Mouse (Mus musculus): ENCODE data around the gene Plb1. TPM values are rescaled to one million over a fixed set of nuclear protein-coding genes. Genes with fewer than 3 reads are reported as not detected.

Gene Plb1
- polyA plus RNA-seq, 1 experiment from 2014 or later = 1.4 TPM

DNA sequence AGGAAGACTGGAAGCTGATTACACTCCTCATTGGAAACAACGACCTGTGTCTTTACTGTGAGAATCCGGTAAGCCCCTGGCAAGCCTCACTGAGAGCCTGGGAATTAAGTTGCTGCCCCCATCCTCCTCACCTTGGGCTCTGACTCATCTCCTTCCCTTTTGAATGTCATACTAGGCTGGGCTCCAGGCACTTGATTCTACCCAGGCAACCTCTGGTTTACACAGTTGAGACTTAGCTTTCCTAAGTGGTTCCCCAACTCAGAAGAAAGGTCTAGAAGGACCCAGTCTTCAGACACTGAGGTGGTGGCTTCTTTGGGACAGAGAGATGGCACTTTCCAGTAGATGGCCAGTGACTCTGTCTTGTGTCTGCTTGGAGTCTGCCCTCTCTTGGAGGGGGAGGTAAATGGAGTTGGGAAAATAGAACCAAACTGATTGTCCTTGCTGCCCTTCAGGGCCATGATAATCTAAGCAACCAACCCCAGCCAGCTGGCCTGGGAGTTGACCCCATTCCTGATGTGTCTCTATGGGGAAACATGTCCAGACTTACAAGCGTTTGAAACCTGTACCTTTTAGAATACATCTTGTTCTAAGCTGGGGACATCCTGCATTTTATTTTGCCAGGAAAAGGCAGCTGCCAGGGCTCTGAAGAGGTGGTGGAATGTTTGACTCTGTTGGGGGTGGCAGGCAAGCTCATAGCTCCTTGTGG is 118.2 kb downstream of the Plb1 start:
- H3K4me3 ChIP-seq (replicated peaks; ENCODE audit: low read length) = no peak overlapping the region
- no peak overlapping the region for H3K9ac ChIP-seq (ENCODE audit: low read length)
- H3K27me3 ChIP-seq (ENCODE audit: control insufficient read depth, insufficient read depth, low read length) = no peaks in the 10 kb centered on the region
- ATAC-seq (ENCODE audit: insufficient read depth, low FRiP score) = no peak
- H3K27ac ChIP-seq (ENCODE audit: low read length) = peak overlapping the region; percentile 81
- peaks cover 36% of the 10 kb centered on the region for H3K4me1 ChIP-seq (ENCODE audit: control insufficient read depth, insufficient read depth, low read length)
- H3K4me2 ChIP-seq (ENCODE audit: low read depth, low read length) = no peak overlapping the region
- no peaks in the 10 kb centered on the region for H3K36me3 ChIP-seq (ENCODE audit: control insufficient read depth, insufficient read depth, low read length)
- no peaks in the 10 kb centered on the region for H3K9me3 ChIP-seq (replicated peaks; ENCODE audit: control insufficient read depth, low read length)
- WGBS = 68% methylated on average over 3 of the region's 3 CpGs

DNA sequence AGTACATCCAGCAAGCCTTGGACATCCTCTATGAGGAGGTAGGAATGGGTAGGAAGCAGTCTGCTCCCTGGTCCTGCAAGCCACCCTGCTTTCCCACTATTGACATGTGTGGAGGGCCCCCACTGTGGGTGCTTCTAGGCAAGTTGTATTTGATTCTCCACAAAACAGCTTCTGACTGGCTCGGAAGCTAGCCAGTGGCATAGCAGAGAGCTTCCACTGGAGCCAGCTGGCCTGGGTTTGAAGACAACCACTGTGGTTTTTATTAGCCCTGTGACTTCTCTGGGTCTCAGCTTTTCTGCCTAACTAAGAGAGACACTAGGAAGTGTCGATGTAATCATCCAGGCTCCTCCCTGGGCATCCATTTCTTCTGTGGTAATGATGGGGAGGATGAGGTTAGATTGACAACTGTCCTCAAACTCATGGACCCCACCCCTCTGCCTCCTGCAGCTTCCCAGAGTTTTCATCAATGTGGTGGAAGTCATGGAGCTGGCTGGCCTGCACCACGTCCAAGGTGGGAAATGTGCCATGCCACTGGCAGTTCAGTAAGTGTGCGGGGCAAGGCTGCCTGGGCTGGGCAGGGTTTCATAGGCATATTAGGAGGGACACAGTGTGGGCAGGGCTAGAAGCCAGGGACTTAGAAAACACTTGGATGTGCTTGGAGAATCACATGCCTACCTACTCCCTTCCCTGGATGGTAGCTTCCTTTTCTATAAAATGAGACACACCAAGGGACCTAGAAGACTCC is 119.4 kb downstream of the Plb1 start:
- Histone ChIP-seq H3K9me3 (replicated peaks; ENCODE audit: control insufficient read depth, low read length) (no peaks in the 10 kb centered on the region), H3K36me3 (ENCODE audit: control insufficient read depth, insufficient read depth, low read length) (no peaks in the 10 kb centered on the region), H3K9ac (ENCODE audit: low read length) (no peak overlapping the region), H3K4me1 (ENCODE audit: control insufficient read depth, insufficient read depth, low read length) (peaks cover 25% of the 10 kb centered on the region), H3K4me3 (replicated peaks; ENCODE audit: low read length) (no peak overlapping the region), H3K27me3 (ENCODE audit: control insufficient read depth, insufficient read depth, low read length) (no peaks in the 10 kb centered on the region), H3K4me2 (ENCODE audit: low read depth, low read length) (no peak overlapping the region), H3K27ac (ENCODE audit: low read length) (no peak overlapping the region)
- WGBS = 82% methylated on average over 4 of the region's 4 CpGs
- ATAC-seq (ENCODE audit: insufficient read depth, low FRiP score) = no peak

DNA sequence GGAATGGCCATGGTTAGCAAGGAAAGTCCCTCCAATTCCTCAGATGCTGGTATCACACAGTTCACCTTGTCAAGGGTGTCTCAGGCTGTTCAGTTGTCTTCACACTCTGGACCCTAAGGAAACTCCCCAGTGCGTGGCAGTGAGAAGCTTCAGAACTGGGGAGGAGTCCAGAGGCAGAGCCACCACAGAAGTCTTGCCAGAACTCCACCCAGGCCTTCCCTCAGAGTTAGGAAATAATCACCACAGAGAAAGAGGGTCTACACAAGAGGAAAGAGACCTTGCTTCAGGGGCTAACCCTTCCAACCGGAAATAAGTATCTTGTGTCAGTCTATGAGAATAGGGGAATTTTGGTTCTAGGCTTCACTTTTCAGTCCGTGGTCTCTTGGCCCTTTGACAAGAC is 120.3 kb downstream of the Plb1 start:
- no peak overlapping the region for H3K27ac ChIP-seq (ENCODE audit: low read length)
- no peak overlapping the region for H3K4me2 ChIP-seq (ENCODE audit: low read depth, low read length)
- no peak overlapping the region for H3K9ac ChIP-seq (ENCODE audit: low read length)
- no peak for ATAC-seq (ENCODE audit: insufficient read depth, low FRiP score)
- H3K4me1 ChIP-seq (ENCODE audit: control insufficient read depth, insufficient read depth, low read length) = peaks cover 21% of the 10 kb centered on the region
- H3K4me3 ChIP-seq (replicated peaks; ENCODE audit: low read length) = no peak overlapping the region
- H3K27me3 ChIP-seq (ENCODE audit: control insufficient read depth, insufficient read depth, low read length) = no peaks in the 10 kb centered on the region
- H3K36me3 ChIP-seq (ENCODE audit: control insufficient read depth, insufficient read depth, low read length) = no peaks in the 10 kb centered on the region
- no peaks in the 10 kb centered on the region for H3K9me3 ChIP-seq (replicated peaks; ENCODE audit: control insufficient read depth, low read length)
- 64% methylated on average over 3 of the region's 3 CpGs for WGBS

DNA sequence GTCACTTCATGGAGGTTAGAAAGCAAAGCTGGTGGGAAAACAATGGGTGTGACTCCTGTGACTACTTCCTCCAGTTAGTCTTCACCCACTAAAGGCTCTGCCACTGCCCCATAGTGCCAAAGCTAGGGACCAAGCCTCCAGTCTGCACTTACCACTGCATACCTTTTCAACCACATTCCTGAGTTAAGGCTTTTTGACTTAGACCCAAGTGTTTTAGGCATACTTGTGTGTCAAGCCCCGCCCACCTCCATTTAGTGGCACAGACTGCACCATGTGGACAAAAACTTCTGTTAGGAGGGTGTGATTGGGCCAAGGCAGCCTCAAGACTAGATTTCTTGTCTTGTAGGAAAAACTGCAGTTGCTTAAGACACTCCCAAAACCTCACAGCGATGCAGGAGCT is 120.8 kb downstream of the Plb1 start:
- WGBS = 66% methylated on average over 2 of the region's 2 CpGs
- ATAC-seq (ENCODE audit: insufficient read depth, low FRiP score) = no peak
- no peak overlapping the region for H3K4me2 ChIP-seq (ENCODE audit: low read depth, low read length)
- peaks cover 19% of the 10 kb centered on the region for H3K4me1 ChIP-seq (ENCODE audit: control insufficient read depth, insufficient read depth, low read length)
- H3K27me3 ChIP-seq (ENCODE audit: control insufficient read depth, insufficient read depth, low read length) = no peaks in the 10 kb centered on the region
- H3K9me3 ChIP-seq (replicated peaks; ENCODE audit: control insufficient read depth, low read length) = no peaks in the 10 kb centered on the region
- no peak overlapping the region for H3K27ac ChIP-seq (ENCODE audit: low read length)
- no peaks in the 10 kb centered on the region for H3K36me3 ChIP-seq (ENCODE audit: control insufficient read depth, insufficient read depth, low read length)
- H3K9ac ChIP-seq (ENCODE audit: low read length) = no peak overlapping the region
- H3K4me3 ChIP-seq (replicated peaks; ENCODE audit: low read length) = no peak overlapping the region

DNA sequence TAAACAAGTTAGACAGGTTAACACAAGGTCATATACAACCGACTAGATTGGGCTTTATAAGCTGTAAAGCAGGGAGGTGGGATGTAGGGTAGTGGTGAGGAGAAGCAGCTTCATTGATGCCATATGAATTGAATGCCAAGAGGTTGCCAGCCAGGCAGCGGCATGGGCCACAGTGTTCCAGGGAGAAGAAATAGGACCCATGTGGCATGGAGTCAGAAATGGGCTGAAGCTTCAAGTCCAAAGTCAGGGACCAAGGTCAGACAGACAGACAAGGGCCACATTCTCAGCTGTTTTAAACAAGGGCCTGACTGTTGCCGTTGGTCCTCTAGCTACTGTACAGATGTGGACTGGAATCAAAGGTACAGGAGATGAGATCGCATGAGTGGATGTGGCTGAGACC is 128.0 kb downstream of the Plb1 start:
- Histone ChIP-seq H3K4me3 (replicated peaks; ENCODE audit: low read length) (no peak overlapping the region), H3K9ac (ENCODE audit: low read length) (no peak overlapping the region), H3K4me1 (ENCODE audit: control insufficient read depth, insufficient read depth, low read length) (no peaks in the 10 kb centered on the region), H3K9me3 (replicated peaks; ENCODE audit: control insufficient read depth, low read length) (no peaks in the 10 kb centered on the region), H3K36me3 (ENCODE audit: control insufficient read depth, insufficient read depth, low read length) (no peaks in the 10 kb centered on the region), H3K27me3 (ENCODE audit: control insufficient read depth, insufficient read depth, low read length) (no peaks in the 10 kb centered on the region), H3K4me2 (ENCODE audit: low read depth, low read length) (no peak overlapping the region), H3K27ac (ENCODE audit: low read length) (no peak overlapping the region)
- no peak for ATAC-seq (ENCODE audit: insufficient read depth, low FRiP score)
- WGBS = 66% methylated on average over 4 of the region's 4 CpGs

DNA sequence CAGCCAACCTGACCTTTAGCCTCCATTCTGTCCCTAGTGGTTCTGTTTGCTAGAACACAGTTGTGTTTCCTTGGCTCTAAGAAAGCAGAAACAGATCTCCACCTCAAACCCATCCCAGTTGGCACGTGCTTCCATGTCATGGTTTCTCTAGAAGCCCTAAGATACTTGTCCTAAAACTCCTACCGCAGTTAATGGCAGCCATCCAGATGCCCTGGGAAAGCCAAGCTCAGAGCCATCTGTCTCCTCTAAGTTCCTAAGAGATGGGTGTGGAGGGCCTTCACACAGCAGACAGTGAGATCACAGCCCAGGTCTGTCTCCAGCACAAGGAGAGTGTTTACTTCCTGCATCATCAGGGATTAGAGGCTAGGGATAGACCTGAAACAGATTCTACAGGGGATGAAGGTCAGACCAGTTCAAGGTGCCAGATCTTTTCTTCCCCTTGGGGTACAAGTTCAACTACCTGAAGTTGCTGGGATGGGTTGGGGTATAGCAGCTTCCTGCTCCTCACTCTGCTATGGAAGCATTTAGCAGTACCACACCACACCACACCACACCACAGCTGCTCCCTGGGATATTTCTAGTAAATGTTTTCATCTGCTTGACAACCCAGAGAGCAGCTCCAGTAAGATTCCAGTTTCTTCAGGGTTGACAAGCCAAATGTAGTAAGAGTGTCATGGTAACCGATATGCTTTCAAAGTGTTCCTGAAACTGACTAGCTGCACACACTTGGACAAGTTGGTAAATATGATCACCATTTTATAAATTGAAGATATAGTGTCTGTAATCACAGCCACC is 129.1 kb downstream of the Plb1 start:
- H3K9ac ChIP-seq (ENCODE audit: low read length) = no peak overlapping the region
- no peaks in the 10 kb centered on the region for H3K27me3 ChIP-seq (ENCODE audit: control insufficient read depth, insufficient read depth, low read length)
- 78% methylated on average over 3 of the region's 3 CpGs for WGBS
- no peak overlapping the region for H3K4me3 ChIP-seq (replicated peaks; ENCODE audit: low read length)
- no peak for ATAC-seq (ENCODE audit: insufficient read depth, low FRiP score)
- H3K36me3 ChIP-seq (ENCODE audit: control insufficient read depth, insufficient read depth, low read length) = no peaks in the 10 kb centered on the region
- no peaks in the 10 kb centered on the region for H3K9me3 ChIP-seq (replicated peaks; ENCODE audit: control insufficient read depth, low read length)
- H3K4me1 ChIP-seq (ENCODE audit: control insufficient read depth, insufficient read depth, low read length) = no peaks in the 10 kb centered on the region
- H3K27ac ChIP-seq (ENCODE audit: low read length) = no peak overlapping the region
- no peak overlapping the region for H3K4me2 ChIP-seq (ENCODE audit: low read depth, low read length)

DNA sequence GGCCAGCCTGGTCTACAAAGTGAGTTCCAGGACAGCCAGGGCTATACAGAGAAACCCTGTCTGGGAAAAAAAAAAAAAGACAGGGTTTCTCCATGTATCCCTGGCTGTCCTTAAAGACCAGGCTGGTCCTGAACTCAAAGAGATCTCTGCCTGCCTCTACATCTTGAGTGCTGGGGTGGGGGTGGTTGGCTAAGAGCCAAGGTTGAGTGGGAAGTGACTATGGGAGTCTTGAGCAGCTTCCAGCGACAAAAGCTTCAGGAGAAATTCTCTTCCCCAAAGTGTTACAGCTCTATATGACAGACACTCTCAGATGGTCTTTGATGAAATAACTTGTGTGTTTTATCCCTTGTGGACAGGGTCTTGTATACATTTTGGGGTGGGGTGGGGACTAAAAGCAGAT is 136.9 kb downstream of the Plb1 start:
- WGBS = 67% methylated on average over 1 of the region's 1 CpGs
- Histone ChIP-seq H3K4me2 (ENCODE audit: low read depth, low read length) (no peak overlapping the region), H3K9ac (ENCODE audit: low read length) (no peak overlapping the region), H3K27me3 (ENCODE audit: control insufficient read depth, insufficient read depth, low read length) (no peaks in the 10 kb centered on the region), H3K36me3 (ENCODE audit: control insufficient read depth, insufficient read depth, low read length) (no peaks in the 10 kb centered on the region), H3K4me3 (replicated peaks; ENCODE audit: low read length) (no peak overlapping the region), H3K27ac (ENCODE audit: low read length) (no peak overlapping the region), H3K4me1 (ENCODE audit: control insufficient read depth, insufficient read depth, low read length) (no peaks in the 10 kb centered on the region), H3K9me3 (replicated peaks; ENCODE audit: control insufficient read depth, low read length) (no peaks in the 10 kb centered on the region)
- ATAC-seq (ENCODE audit: insufficient read depth, low FRiP score) = no peak

DNA sequence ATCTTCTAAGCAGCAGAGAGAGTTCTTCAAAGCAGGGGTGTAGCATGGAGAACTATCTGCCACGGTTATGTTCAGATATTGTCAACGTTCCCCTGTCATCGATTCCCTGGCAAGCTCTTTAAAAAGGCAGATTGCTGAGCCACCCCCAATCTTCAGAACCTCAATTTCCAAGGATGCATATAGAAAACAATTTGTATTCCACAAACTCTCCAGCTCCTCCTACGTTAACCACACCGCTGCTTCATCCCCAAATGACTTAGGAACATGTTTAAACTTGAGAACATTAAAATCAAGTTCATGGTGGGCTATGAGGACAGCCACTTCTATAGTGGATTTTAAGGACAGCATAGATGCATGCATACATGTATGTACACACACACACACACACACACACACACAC is 138.7 kb downstream of the Plb1 start:
- H3K27me3 ChIP-seq (ENCODE audit: control insufficient read depth, insufficient read depth, low read length) = no peaks in the 10 kb centered on the region
- H3K4me1 ChIP-seq (ENCODE audit: control insufficient read depth, insufficient read depth, low read length) = no peaks in the 10 kb centered on the region
- no peak overlapping the region for H3K9ac ChIP-seq (ENCODE audit: low read length)
- no peak overlapping the region for H3K4me2 ChIP-seq (ENCODE audit: low read depth, low read length)
- H3K36me3 ChIP-seq (ENCODE audit: control insufficient read depth, insufficient read depth, low read length) = no peaks in the 10 kb centered on the region
- WGBS = 90% methylated on average over 5 of the region's 5 CpGs
- ATAC-seq (ENCODE audit: insufficient read depth, low FRiP score) = no peak
- H3K9me3 ChIP-seq (replicated peaks; ENCODE audit: control insufficient read depth, low read length) = no peaks in the 10 kb centered on the region
- no peak overlapping the region for H3K4me3 ChIP-seq (replicated peaks; ENCODE audit: low read length)
- H3K27ac ChIP-seq (ENCODE audit: low read length) = no peak overlapping the region

DNA sequence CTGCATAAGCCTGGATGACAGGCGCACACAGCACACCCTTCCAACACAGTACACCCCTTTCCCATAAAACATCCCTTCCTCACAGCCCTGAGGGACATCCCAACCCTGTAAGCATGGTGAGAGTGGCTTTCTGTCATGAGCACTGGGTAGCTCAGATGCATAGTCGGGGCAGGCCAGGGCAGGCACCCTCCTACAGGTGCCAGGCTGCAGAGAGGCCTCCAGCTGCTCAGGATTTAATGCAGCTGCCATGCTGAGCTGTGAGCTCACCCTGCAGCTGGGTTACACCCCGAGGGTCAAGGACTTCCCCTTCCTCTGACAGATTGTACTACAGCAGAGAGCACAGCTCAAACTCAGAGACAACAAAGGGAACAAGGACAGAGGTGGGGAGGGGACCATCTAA is 146.0 kb downstream of the Plb1 start:
- H3K27me3 ChIP-seq (ENCODE audit: control insufficient read depth, insufficient read depth, low read length) = no peaks in the 10 kb centered on the region
- H3K4me1 ChIP-seq (ENCODE audit: control insufficient read depth, insufficient read depth, low read length) = no peaks in the 10 kb centered on the region
- H3K36me3 ChIP-seq (ENCODE audit: control insufficient read depth, insufficient read depth, low read length) = no peaks in the 10 kb centered on the region
- no peak overlapping the region for H3K27ac ChIP-seq (ENCODE audit: low read length)
- ATAC-seq (ENCODE audit: insufficient read depth, low FRiP score) = peak; percentile 50
- H3K9me3 ChIP-seq (replicated peaks; ENCODE audit: control insufficient read depth, low read length) = no peaks in the 10 kb centered on the region
- no peak overlapping the region for H3K9ac ChIP-seq (ENCODE audit: low read length)
- 32% methylated on average over 3 of the region's 3 CpGs for WGBS
- H3K4me3 ChIP-seq (replicated peaks; ENCODE audit: low read length) = no peak overlapping the region
- no peak overlapping the region for H3K4me2 ChIP-seq (ENCODE audit: low read depth, low read length)
